Mouse (Mus musculus) cerebellum, adult 8-10 months (tissue): ENCODE data around the gene Ceacam14.

Source experiments
- DNase-seq: peaks from one replicate; pipeline ENCODE4 v3.0.0; 2022

Ceacam14 gene

GRCm38 (mm10) chr7:17812333-17812732 is at the start of gene Ceacam14:
TSS of gene Ceacam14 (plus strand) at chr7:17812633.
- DNase-seq = no peak
